Mouse (Mus musculus): ENCODE data around the gene Ghrh.

Gene Ghrh

DNA sequence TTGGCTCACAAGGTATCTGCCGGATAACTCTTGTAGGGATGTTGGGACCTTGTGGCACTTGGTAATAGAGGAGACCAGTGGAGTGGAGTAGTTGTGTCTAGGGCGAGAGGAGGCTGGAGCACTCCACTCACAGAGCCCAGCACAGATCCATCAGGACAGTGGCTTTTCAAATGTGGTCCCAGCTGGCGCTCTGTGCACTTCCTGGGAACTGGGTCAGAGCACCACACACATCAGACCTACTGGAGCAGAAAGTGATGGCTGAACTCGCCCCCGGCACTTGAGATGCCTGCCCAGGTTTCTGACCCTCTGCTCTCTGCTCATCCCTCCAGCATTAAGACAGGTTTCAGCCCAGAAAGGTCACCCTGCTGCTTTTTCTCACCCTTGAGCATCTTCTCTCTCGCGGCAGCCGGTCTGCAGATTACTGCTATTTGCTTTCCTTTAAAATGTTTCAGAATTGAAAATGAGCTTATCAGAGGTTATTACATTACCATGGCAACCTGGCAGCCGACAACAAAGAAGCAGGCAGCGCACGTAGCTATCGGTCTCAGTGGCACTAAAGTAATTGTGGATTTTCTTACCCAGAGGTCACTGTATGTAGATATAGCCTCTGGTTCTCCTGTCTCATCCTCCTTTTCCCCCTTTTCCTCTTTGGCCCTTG lies 1.9 kb upstream of the Ghrh start:
- DNase-seq (ENCODE audit: low read depth, low spot score), result no peak

DNA sequence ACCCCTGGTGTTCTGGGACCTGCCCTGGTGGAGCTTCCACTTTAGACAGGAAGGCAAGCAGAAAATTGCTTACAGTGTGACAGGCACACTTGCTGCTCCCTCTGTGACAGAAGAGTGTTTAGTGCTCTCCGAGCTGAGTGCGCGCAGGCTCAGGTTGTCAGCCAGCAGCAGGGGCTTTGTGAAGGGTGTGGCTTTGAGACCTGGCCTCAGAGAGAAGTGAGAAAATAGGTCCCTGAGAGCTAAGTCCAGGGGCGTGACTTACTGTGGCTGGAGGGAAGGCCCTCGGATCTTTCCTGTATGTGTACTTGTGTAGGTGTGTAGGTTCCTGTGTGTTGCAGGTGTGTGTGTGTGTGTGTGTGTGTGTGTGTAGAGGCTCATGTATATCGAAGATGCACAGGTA lies 4.0 kb downstream of the Ghrh start:
- no peak for DNase-seq (ENCODE audit: low read depth, low spot score)

DNA sequence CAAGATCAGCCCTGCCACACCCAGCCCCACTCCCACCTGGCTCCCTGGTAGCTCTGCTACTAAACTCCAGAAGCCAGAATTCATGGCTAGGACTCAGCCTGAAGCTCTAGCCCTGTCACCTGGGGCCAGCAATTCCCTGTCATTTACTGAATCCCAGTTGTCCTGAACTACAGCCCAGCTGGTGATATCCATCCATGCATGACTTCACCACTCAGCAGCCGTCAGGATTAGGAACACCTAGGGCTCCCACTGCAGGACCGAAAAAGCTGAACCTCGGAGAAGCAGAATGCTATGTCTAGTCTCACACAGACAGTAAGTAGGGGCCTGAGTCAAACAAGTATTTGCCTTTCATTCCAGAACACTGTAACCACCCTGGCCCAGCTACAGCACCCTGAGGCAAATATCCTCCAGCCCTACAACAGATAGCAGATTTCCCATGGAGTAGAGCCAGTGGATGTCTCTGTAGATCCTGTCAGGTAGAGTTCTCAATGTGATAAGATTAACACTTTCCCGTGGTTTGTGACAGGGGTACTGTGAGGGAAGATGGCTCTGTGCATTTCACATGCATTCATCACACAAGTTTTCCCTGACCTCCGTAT lies 4.9 kb downstream of the Ghrh start:
- DNase-seq (ENCODE audit: low read depth, low spot score), result no peak

DNA sequence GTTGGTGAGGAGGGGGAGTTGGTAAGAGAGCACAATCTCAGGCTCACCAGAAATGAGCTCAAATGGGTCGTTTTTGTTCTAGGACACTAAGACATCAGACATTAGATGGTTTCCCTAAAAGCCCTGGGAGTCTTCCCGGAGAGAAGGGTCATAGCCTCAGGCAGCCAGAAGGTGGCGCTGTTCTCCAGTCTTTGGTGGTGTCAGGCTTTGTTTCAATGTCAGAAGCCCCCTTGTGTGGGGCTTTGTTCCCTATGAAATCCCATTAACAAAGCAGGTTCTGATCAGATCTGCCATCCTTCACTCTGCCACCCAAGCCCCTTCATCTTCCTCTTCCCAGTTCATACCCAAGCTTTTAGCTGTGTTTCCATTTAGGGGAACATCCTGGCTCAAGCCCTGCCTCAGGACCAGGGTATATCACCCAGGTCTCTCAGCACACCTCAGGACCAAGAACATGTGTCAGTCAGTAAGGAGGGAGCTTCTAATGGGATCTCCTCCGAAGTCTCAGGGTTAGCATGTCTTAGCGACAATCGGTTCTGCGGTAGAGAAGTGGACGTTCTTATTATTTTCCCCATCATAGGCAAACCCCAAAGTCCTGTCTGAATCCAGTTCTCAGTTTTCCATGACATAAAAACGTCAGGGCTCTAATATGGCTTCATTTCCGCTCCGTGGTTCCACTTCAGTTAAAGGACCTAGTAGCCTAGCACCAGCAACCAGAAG lies 5.6 kb downstream of the Ghrh start:
- DNase-seq (ENCODE audit: low read depth, low spot score), result peak; percentile 21

DNA sequence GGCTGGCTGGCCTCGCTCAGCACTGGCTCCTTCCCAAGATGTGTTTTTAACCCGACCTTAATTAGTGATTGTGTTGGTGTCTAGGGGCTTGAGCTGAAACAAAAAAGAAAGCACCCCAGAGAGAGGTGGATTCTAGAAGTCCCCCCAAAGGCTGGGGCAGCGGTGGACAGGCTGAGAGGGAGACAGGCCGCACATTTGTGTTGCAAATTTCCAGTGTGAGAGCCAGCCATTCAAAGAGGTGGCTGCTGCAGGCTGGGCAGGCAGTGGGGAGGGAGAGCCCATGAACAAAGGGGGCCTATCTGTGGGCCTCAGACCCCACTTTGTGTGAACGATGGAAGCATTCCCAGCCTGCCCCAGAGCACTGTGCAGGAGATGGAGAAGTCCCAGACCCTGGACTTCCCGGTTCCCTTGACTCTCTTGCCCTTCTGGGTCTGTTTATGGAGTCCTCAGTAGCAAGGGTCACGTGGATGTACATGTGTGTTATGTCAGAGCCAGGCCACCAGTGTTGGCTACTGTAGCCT lies 7.0 kb downstream of the Ghrh start:
- peak; percentile 49 for DNase-seq (ENCODE audit: low read depth, low spot score)

DNA sequence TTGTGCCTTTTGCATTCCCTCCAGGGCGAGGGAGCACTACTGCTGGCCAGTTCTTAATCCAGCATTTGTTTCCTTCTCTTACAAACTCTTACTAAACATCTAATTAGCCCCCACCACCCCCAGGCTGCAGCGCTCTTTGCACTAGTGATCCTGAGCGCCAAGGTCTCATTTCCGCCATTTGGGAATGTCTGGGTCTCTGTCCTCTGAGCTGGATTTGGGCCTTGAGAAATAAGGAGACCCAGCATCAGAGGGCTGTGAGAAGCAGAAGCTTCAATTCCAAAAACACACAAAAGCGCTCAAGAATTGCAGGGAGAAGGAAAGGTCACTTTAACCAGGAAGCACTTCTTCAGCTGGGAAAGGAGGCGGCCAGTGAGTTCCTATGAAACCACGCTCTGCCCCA lies 7.8 kb downstream of the Ghrh start:
- DNase-seq (ENCODE audit: low read depth, low spot score), result no peak

DNA sequence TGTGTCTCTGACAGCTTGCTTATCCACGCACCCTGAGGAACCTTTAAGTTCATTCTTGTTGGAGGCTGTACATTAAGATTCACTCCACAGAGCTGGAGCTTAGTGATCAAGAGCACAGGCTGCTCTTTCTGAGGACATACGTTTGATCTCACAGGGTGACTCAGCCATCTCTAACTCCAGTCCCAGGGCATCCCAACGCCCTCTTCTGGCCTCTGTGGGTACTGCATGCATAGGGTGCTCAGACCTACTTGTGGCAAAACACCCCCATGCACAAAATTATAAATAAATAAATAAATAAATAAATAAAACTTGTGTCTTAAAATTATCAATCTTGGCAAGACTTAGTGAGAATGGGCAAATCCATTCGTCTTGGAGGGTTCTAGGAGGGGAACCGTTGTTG lies 8.6 kb downstream of the Ghrh start:
- DNase-seq (ENCODE audit: low read depth, low spot score), result no peak

DNA sequence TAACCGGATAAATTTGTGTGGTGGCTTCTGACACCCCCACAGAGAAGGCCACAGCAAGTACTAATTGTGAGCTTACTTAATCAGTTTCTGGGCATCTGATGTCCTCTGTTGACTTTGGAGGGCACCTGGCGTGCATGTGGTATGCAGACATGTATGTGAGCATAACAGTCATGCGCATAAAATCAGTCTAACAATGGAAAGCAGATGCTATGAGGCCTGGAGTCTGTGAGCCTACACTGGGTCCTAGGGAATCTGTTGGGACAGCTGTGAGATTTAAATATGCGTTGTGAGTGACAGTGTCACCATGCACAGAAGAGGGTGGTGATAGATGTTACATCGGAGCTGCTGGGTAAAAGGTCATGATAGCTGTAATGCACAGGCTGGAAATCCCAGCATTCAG lies 15.2 kb downstream of the Ghrh start:
- DNase-seq (ENCODE audit: low read depth, low spot score), result no peak

DNA sequence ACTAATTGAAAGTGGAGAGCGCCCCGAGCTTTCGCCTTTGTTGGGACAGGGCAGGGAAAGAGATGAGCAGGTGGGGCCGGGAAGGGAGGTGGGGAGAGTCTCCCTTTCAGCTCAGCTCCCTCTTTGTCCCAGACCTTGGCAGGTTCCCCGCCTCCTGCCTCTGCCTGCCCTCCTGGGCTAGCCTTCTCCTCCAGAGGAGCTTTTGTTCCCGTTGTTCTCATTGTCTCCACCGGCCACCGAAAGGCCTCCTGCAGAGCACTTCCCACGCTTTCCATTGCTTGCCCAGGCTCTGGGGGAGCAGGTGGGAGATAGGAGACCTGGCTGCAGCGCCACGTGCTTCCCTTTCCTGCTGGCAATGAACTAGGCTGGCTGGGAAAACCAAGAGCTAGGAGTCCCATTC lies 18.7 kb downstream of the Ghrh start:
- DNase-seq (ENCODE audit: low read depth, low spot score), result no peak

DNA sequence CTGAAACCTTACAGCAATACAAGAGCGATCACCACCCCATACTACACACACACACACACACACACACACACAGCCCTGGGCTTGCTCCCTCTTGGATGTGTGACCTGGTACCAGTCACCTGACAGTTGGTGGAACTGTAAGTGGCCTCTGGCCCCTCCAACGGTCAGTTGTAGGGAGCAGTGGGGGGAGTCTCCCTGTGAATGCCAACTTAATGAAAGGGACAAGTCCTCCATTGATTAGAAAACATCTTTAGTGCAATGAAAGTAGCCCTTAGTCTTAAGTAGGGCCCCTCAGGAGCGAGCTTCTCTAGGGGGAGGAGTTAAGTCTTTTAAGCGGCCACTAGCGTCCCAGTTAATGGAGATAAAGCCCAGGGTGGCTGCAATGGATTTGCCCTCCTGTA lies 19.2 kb downstream of the Ghrh start:
- no peak for DNase-seq (ENCODE audit: low read depth, low spot score)

DNA sequence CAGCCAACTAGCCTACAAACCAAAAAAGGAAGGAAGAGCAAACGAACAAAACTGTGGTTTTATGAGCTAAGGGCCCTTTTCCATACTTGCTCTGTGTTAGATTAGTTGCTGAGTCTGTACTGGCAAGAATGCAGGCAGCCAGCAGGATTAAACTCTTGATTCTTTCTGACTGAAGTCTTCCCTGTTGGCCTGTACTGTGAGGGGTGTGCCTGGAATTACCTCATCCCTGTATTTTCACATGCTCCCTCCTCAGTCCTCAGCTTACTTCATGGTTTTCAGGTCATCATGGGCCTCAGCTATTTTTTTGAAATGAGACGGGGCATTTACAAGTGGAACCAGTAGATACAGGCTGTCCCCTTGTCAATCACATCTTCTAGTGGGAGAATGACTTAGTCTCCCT lies 22.1 kb downstream of the Ghrh start:
- no peak for DNase-seq (ENCODE audit: low read depth, low spot score)

DNA sequence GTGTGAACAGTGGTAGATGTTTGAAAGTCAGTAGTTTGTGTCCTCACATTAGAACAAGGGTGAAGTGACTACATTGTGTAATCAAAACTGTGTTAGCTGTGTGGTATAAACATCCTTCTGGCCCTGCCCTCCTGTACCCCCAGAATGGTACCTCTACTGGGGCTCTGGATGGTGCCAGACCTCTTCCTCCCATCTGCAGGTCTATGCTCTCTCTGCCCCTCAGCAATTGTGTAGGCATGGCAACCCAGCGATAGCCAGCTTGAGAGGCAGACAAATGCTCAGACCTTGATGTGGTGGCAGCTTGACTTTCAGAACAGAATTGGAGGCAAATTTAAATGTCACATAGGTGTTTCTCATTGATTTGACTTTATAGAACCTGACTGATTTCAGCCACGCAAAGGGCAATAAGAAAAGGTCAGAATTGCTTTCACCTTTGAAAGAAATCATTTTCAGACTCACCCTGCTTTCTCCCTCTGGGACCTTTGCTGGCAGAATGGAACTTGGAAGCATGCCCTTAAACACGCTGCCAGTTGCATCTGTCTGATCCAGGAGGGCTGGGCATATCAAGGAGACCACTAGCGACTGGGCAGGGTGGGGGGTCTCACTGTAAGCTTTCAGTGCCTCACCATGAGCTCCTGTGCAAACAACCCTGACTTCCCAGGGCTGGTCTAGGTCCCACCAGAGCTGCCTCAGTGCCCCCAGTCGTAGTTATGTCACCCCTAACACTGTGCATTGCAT lies 25.1 kb downstream of the Ghrh start:
- DNase-seq (ENCODE audit: low read depth, low spot score), result no peak

DNA sequence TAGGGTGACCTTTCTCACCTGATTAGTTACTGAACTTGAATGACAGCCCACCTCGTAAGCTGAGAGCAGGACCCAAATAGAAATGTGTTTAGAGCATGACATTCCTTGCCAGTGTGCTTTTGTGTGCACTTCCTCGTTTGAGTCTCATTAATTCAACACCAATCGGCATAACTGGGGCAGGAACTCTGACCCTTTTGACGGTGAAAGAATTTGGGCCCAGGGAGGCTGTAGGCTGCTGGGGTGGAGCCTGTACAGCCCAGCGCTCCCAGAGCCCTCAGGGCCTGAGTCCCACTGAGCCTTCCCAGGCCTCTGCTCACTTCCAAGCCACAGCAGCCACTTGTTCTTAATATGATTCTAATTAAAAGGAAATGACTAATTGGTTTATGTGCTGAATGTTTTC lies 26.4 kb downstream of the Ghrh start:
- no peak for DNase-seq (ENCODE audit: low read depth, low spot score)

DNA sequence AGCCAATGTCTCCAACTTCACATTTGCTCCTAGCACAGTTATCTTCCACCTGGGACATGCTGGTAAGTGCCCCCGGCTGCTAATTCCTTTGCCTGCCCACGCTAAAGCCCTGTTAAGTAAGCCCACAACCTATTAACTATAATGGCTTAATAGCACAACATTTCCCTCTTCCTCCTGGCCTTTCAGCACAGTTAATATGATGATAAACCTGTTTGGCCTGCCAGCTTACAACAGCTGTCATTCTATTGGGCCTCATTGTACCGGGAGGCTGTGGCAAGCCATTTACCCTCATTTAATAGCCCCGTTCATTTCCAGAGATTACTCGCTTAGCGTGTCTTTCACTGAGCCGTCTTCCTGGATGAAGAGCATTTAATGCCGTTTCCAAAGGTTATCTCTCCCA lies 27.2 kb downstream of the Ghrh start:
- DNase-seq (ENCODE audit: low read depth, low spot score), result no peak

DNA sequence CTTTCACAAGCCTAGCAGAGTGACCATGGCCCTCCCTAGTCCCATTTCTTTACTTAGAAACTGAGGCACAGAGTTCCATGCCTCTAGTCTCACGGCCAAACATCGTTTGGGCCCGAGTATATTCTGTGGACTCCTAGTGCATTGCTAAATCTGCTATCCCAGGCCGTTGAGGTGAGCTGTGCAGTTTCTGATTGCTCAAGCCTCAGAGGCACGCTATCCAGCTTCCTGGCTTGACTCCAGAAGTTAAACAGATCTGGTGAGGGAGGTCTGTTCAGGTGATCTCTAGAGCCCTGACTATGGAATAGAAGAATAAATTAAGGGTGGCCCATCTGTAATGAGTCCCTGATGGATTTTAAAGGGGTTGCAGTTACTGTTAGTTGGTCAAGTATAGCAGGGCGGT lies 30.1 kb downstream of the Ghrh start:
- no peak for DNase-seq (ENCODE audit: low read depth, low spot score)

DNA sequence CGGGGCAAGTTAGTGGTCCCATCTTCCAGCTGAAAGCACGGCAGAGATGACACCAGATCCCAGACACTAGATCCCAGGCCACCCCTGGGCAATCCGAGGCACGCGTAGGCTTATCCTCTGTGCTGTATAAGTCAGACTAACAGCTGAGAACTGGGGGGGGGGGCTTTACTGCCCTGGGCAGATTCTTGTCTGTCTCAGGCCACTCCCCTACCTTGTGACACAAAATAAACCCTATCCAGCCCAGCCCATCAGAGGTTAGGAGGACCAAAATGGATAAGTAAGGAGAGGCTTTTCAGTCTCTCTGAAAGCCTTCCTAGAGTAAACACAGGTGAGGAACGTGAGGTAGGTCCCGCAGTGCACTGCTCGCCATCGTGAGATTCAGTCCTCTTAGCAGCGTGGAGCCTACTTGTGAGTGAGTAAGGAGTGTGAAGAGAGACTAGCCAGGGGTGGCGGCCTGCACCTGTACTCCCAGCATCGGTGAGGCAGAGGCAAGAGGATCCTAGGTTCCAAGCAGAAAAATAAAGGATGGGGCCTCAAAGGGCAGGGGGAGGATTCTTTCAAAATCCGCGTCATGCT lies 30.9 kb downstream of the Ghrh start:
- DNase-seq (ENCODE audit: low read depth, low spot score), result no peak

DNA sequence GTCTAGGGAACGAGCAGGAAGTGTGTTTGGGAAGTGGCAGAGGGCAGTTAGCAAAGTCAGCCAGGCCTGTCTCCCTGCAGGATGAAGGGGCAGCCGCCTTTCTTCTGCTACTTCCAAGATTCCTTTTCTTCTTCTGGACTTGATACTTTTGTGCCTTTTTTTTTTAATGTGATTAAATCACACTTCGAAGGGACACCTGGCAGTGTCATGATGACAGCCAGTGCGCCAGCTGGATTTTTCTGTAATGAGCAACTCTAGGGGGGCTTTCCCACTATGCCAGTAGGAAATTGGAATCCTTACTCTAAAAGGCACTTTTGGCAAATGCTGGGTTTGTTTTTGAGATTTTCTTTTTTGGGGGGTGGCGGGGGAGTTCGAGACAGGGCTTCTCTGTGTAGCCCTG lies 31.8 kb downstream of the Ghrh start:
- no peak for DNase-seq (ENCODE audit: low read depth, low spot score)

DNA sequence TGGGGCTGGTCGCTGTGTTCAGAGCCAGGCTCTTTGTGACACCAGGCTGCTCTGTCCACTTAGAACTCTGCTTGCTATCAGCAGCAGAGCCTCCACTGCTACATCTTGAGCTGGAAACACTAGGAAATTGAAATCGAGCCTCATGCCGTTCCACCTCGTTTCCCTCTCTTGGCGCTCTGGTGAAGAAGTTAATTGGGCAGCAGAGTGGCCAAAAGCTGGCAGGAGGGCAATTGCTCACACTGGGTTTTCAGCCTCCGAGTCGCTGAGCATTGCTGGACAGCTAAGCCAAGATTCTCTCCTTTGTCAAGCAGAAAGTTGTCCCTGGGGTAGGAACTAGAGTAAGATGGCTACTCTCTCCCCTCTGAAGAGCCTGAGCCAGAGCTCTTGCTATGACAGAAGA lies 33.0 kb downstream of the Ghrh start:
- no peak for DNase-seq (ENCODE audit: low read depth, low spot score)

DNA sequence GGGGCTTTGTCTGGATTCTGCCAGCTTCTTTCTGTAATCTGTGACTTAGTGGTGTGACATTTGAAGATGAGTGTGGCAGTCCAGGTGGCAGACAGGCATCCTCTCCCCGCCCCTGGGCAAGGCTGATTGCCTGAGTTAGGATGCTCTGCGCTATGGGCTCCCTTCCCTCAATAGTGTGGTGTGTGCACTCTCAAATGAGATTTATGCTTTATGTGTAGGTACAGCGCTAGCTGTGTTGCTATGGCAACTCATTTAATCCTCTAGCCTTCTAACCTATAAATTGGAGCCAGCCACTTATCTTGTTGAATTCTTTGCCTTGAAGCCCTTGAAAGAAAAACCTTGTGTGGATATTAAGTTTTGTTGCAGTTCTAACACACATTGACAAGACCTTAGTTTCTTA lies 33.6 kb downstream of the Ghrh start:
- no peak for DNase-seq (ENCODE audit: low read depth, low spot score)

DNA sequence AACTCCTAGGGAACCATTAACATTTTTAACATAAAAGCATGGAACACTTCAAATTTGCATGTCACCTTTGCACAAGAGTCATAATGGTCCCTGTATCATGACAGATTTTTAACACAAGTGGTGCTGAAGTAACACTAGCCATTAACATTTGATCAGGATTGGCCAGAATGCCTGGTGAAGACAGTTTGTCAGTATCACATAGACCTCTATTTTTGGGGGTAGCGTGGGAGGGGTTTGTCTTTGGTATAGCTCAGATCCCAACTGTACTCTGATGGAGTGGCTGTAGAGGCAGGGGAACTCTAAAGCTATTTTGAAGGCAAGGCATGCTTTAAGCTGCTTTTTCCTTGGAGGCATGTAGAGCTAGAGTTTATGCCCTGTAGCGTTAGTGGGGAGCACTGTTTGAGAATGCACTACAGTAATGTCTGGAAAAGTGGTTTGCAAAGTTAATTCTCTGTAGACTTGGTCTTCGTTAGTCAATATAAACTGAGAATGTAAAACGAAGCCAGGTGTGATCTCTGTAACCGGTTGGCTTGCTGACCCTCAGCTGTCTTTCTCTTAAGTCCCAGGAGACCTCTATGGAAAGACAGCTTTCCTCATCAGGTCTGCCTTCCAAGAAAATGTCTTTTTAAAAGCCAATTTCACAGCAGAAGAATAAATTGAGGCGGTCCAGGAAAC lies 36.2 kb downstream of the Ghrh start:
- no peak for DNase-seq (ENCODE audit: low read depth, low spot score)

DNA sequence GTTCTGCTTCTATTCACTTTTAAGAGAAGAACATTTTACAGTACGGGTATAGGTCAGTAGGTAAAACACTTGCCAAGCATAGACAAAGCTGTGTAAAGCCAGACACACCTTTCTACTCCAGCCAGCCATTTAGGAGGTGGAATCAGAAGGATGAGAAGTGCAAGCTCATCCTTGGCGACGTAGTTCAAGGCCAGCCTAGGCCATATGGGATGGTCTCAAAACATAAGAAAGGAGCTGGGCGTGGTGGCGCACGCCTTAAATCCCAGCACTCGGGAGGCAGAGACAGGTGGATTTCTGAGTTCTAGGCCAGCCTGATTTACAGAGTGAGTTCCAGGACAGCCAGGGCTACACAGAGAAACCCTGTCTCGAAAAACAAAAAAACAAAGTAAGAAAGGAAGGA lies 37.7 kb downstream of the Ghrh start:
- no peak for DNase-seq (ENCODE audit: low read depth, low spot score)
